Mouse (Mus musculus) cerebellum, adult 2 months (tissue): Measurements from ENCODE around the gene Bad.

Source experiments
- CTCF ChIP-seq: fragments of 200-500 bp; IDR thresholded peaks from 2 replicates; pipeline ENCODE4 v1.5.1; 2011; ENCODE audit warnings: low read depth, mild to moderate bottlenecking, control low read depth, low read length, moderate library complexity, borderline replicate concordance; ENCODE audit not compliant: insufficient read depth
- POLR2A ChIP-seq: fragments of 200-500 bp; IDR thresholded peaks from 2 replicates; pipeline ENCODE4 v1.6.1; 2011; ENCODE audit warnings: low read length, control low read depth, borderline replicate concordance; ENCODE audit not compliant: insufficient read depth

DNA sequence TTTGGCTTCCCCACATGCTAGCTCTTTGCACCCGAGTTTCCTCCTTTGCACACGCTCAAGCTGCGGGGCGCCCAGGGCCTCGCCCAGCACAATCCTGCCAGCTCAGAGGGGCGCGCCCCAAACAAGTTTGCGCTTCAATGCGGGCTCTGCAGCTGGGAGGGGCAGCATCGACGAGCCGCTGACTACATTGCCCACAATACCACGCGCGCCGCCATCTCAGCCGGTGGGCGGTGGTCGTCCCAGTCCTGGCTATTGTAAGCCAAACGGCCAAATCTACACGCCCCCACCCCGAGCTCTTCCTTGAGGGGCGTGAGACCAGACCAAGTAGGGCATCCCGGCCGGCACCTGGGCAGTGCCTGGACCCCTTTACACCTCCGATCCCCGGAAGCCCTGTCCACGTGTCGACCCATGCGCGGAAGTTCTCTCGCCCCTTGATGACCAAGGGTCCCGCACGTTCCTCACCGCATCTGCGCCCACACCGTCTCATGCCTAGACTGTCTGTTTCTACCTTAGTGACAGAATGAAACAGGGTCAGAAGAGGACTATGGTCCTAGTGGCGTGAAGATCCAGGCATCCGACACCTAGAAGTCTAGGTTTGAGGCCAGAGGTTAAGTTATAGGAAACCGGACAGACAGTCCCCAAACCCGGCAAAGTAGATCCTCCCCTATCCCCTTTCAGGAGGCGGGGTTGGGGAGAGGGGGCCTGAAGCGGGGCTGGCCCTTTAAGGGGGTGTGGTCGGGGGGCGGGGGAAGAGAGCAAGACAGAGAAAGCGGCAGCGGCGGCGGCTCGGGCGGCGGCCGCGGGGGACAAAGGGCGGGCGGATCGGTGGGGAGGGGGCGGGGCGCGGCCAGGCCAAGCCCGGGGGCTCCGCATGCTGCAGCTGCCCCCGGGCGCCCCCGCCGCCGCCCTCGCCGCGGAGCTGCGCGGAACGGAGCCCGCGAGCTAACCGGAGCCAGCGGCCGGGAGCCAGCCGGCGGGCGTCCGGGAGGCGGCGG is 32.8 kb downstream of the Bad start, which contains the start of gene Ppp1r14b:
- TF ChIP-seq CTCF = no peak
- TF ChIP-seq POLR2A = no peak
